Mouse (Mus musculus): ENCODE results near the gene Kctd8. TPM values are rescaled to one million over a fixed set of nuclear protein-coding genes. Genes with fewer than 3 reads are reported as not detected.
"Not testable (repeated sequence)": the region's sequence is repeated elsewhere in the genome, so short reads cannot be mapped to it uniquely, and the experiment has no call there.

Kctd8 gene
- polyA plus RNA-seq, 1 experiment from 2014 or later: 0.03 TPM

GRCm38 (mm10) chr5:69292353-69292752 is 49.1 kb downstream of the Kctd8 start:
- Histone ChIP-seq H3K4me3 (replicated peaks) (no peak overlapping the region), H3K27ac (replicated peaks) (no peak overlapping the region), H3K4me2 (no peak overlapping the region), H3K9me3 (replicated peaks) (no peaks in the 10 kb centered on the region; the same call in 1 of the 2 replicates), H3K27me3 (no peaks in the 10 kb centered on the region), H3K4me1 (replicated peaks) (no peaks in the 10 kb centered on the region), H3K36me3 (replicated peaks) (no peaks in the 10 kb centered on the region), H3K9ac (no peak overlapping the region)
- no peak for ATAC-seq (ENCODE audit: insufficient read depth)
- WGBS (ENCODE audit: insufficient replicate concordance): 52% methylated on average over 6 of the region's 6 CpGs

- H3K36me3 ChIP-seq (replicated peaks): no peaks in the 10 kb centered on the region
- H3K9ac ChIP-seq: no peak overlapping the region
- no peak overlapping the region for H3K4me2 ChIP-seq
- no peaks in the 10 kb centered on the region for H3K27me3 ChIP-seq
- WGBS (ENCODE audit: insufficient replicate concordance): 54% methylated on average over 6 of the region's 6 CpGs
- ATAC-seq (ENCODE audit: insufficient read depth): no peak
- no peaks in the 10 kb centered on the region for H3K4me1 ChIP-seq (replicated peaks)
- no peaks in the 10 kb centered on the region for H3K9me3 ChIP-seq (replicated peaks)
- no peak overlapping the region for H3K27ac ChIP-seq (replicated peaks)
- no peak overlapping the region for H3K4me3 ChIP-seq (replicated peaks)
These were observed 57.1 kb downstream of the Kctd8 start for GRCm38 (mm10) chr5:69284359-69284758.

DNA sequence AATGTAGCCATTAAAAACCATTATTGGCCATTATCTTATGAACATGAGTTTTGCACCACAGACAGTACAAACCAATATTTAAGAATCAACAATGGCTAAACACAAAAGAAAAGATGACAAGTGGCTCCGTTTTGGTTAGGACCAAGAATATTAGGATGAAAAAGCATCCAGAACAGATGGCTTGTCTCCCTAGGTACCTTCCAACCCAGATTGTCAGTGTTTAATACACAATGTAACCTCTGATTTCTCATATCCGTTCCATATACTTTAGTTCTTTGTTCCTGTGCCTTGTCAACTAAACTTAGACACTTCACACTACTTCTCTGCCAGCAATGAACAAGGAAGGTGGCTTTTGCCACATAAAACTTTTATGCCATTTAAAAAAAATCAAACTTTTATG is 89.1 kb downstream of the Kctd8 start:
- no peak for ATAC-seq (ENCODE audit: insufficient read depth)
- Histone ChIP-seq H3K4me3 (replicated peaks) (no peak overlapping the region), H3K9me3 (replicated peaks) (no peaks in the 10 kb centered on the region), H3K36me3 (replicated peaks) (no peaks in the 10 kb centered on the region), H3K4me2 (no peak overlapping the region), H3K27ac (replicated peaks) (no peak overlapping the region), H3K27me3 (no peaks in the 10 kb centered on the region), H3K9ac (no peak overlapping the region), H3K4me1 (replicated peaks) (no peaks in the 10 kb centered on the region)
- WGBS (ENCODE audit: insufficient replicate concordance): 47% methylated on average over 2 of the region's 2 CpGs

- Histone ChIP-seq H3K4me3 (replicated peaks) (no peak overlapping the region), H3K9me3 (replicated peaks) (no peaks in the 10 kb centered on the region), H3K4me1 (replicated peaks) (no peaks in the 10 kb centered on the region), H3K27me3 (no peaks in the 10 kb centered on the region), H3K27ac (replicated peaks) (no peak overlapping the region), H3K4me2 (no peak overlapping the region), H3K36me3 (replicated peaks) (no peaks in the 10 kb centered on the region), H3K9ac (no peak overlapping the region)
- whole genome bisulfite sequencing (ENCODE audit: insufficient replicate concordance): 24% methylated on average over 1 of the region's 1 CpGs
- ATAC-seq (ENCODE audit: insufficient read depth): no peak
These were observed 99.5 kb downstream of the Kctd8 start for GRCm38 (mm10) chr5:69241931-69242330.

DNA sequence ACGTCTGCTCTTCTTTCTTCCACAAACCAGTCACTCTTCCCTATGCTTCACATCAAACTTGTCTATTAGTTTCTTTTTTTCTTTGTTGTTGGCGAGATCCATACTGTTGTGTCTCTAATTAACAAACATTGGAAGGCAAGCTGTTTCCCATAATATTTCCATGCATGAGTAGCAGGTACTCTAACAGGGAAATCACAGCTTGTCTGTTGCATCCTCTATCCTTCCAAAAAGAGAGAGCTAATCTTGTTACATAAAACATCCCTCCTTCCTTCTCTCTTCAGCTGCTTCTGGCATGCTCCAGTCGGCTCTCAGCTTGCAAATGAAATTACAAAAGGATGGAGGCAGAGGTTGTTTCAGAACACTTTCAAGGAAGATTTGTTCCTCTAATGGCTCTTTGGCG is 107.9 kb downstream of the Kctd8 start:
- no peak overlapping the region for H3K4me3 ChIP-seq (replicated peaks)
- H3K27me3 ChIP-seq: no peaks in the 10 kb centered on the region
- no peaks in the 10 kb centered on the region for H3K4me1 ChIP-seq (replicated peaks)
- no peak overlapping the region for H3K9ac ChIP-seq
- 44% methylated on average over 4 of the region's 4 CpGs for WGBS (ENCODE audit: insufficient replicate concordance)
- no peak overlapping the region for H3K4me2 ChIP-seq
- no peaks in the 10 kb centered on the region for H3K36me3 ChIP-seq (replicated peaks)
- H3K27ac ChIP-seq (replicated peaks): no peak overlapping the region
- ATAC-seq (ENCODE audit: insufficient read depth): no peak
- H3K9me3 ChIP-seq (replicated peaks): no peaks in the 10 kb centered on the region

- not testable (repeated sequence) for ATAC-seq (ENCODE audit: insufficient read depth)
These were observed 109.8 kb downstream of the Kctd8 start for GRCm38 (mm10) chr5:69231649-69232048.

DNA sequence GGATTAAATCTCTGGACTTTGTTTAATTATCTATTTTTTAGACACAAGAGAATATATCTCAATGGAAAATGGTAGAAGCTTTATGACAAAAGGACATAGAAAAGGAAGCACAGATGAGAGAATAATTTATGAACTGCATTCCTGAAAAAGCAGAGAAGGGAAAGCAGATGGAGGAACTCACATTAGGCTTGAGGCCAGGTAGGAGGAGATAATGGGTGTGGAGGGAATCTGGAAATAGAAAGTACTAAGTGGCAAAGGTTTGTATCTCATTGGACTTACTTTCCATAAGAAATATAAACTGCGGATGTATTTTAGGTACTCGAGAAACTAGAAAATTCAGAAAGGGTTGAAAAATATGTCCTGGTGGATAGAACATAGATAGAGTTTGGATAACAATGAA is 114.3 kb downstream of the Kctd8 start:
- H3K27me3 ChIP-seq: no peaks in the 10 kb centered on the region
- H3K4me3 ChIP-seq (replicated peaks): no peak overlapping the region
- no peaks in the 10 kb centered on the region for H3K9me3 ChIP-seq (replicated peaks)
- H3K9ac ChIP-seq: no peak overlapping the region
- WGBS (ENCODE audit: insufficient replicate concordance): 76% methylated on average over 2 of the region's 2 CpGs
- no peak for ATAC-seq (ENCODE audit: insufficient read depth)
- no peak overlapping the region for H3K4me2 ChIP-seq
- H3K36me3 ChIP-seq (replicated peaks): no peaks in the 10 kb centered on the region
- no peak overlapping the region for H3K27ac ChIP-seq (replicated peaks)
- H3K4me1 ChIP-seq (replicated peaks): no peaks in the 10 kb centered on the region

More at GRCm38 (mm10) chr5:69231649-69232048, 109.8 kb downstream of the Kctd8 start:
- not testable (repeated sequence) for H3K4me3 ChIP-seq (replicated peaks); H3K27ac ChIP-seq (replicated peaks); H3K9me3 ChIP-seq (replicated peaks); H3K4me1 ChIP-seq (replicated peaks); H3K27me3 ChIP-seq; H3K4me2 ChIP-seq; H3K9ac ChIP-seq; H3K36me3 ChIP-seq (replicated peaks)
- WGBS (ENCODE audit: insufficient replicate concordance): 67% methylated on average over 1 of the region's 1 CpGs

- H3K36me3 ChIP-seq (replicated peaks): no peaks in the 10 kb centered on the region
- no peak overlapping the region for H3K4me2 ChIP-seq
- H3K27ac ChIP-seq (replicated peaks): no peak overlapping the region
- H3K9me3 ChIP-seq (replicated peaks): no peaks in the 10 kb centered on the region
- no peak for ATAC-seq (ENCODE audit: insufficient read depth)
- H3K4me1 ChIP-seq (replicated peaks): no peaks in the 10 kb centered on the region
- no peak overlapping the region for H3K9ac ChIP-seq
- 41% methylated on average over 1 of the region's 1 CpGs for WGBS (ENCODE audit: insufficient replicate concordance)
- no peak overlapping the region for H3K4me3 ChIP-seq (replicated peaks)
- H3K27me3 ChIP-seq: no peaks in the 10 kb centered on the region
These were observed 118.9 kb downstream of the Kctd8 start for GRCm38 (mm10) chr5:69222608-69223007.

- WGBS (ENCODE audit: insufficient replicate concordance): 40% methylated on average over 3 of the region's 3 CpGs
These were observed 126.3 kb downstream of the Kctd8 start for GRCm38 (mm10) chr5:69215216-69215615.

DNA sequence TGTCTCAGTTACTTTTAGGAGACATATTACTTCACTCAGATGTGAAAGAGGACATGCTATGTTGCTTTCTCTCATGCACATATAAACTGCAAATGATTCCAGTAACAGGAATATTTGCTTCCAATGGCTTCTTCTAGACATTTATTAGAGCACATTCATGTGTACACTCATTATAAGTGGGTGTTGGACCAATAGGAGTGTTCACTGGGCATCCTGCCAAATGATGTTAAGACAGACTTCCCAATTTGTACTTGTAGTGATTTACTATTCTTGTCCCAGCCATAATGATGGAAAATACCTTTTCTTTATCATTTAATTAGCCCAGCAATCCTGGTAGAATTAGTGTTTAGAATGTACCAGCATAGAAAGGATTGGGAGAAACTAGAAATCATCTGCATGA is 132.1 kb downstream of the Kctd8 start:
- Histone ChIP-seq H3K9ac (no peak overlapping the region), H3K9me3 (replicated peaks) (no peaks in the 10 kb centered on the region)

More at GRCm38 (mm10) chr5:69215216-69215615, 126.3 kb downstream of the Kctd8 start:
- H3K27ac ChIP-seq (replicated peaks): no peak overlapping the region
- no peak for ATAC-seq (ENCODE audit: insufficient read depth)
- no peak overlapping the region for H3K9ac ChIP-seq
- H3K4me3 ChIP-seq (replicated peaks): no peak overlapping the region
- no peaks in the 10 kb centered on the region for H3K36me3 ChIP-seq (replicated peaks)
- no peaks in the 10 kb centered on the region for H3K27me3 ChIP-seq
- no peaks in the 10 kb centered on the region for H3K9me3 ChIP-seq (replicated peaks)
- no peaks in the 10 kb centered on the region for H3K4me1 ChIP-seq (replicated peaks)
- no peak overlapping the region for H3K4me2 ChIP-seq

GRCm38 (mm10) chr5:69207713-69208112 is 133.8 kb downstream of the Kctd8 start:
- Histone ChIP-seq H3K9me3 (replicated peaks) (no peaks in the 10 kb centered on the region), H3K4me3 (replicated peaks) (no peak overlapping the region), H3K27ac (replicated peaks) (no peak overlapping the region), H3K4me1 (replicated peaks) (no peaks in the 10 kb centered on the region), H3K9ac (no peak overlapping the region), H3K27me3 (no peaks in the 10 kb centered on the region), H3K4me2 (no peak overlapping the region), H3K36me3 (replicated peaks) (no peaks in the 10 kb centered on the region)
- no peak for ATAC-seq (ENCODE audit: insufficient read depth)
- 40% methylated on average over 2 of the region's 2 CpGs for WGBS (ENCODE audit: insufficient replicate concordance)

More for the DNA sequence above, 132.1 kb downstream of the Kctd8 start:
- H3K4me1 ChIP-seq (replicated peaks): no peaks in the 10 kb centered on the region
- no peak overlapping the region for H3K4me3 ChIP-seq (replicated peaks)
- no peaks in the 10 kb centered on the region for H3K27me3 ChIP-seq
- no peak overlapping the region for H3K27ac ChIP-seq (replicated peaks)
- ATAC-seq (ENCODE audit: insufficient read depth): no peak
- no peak overlapping the region for H3K4me2 ChIP-seq
- H3K36me3 ChIP-seq (replicated peaks): no peaks in the 10 kb centered on the region

DNA sequence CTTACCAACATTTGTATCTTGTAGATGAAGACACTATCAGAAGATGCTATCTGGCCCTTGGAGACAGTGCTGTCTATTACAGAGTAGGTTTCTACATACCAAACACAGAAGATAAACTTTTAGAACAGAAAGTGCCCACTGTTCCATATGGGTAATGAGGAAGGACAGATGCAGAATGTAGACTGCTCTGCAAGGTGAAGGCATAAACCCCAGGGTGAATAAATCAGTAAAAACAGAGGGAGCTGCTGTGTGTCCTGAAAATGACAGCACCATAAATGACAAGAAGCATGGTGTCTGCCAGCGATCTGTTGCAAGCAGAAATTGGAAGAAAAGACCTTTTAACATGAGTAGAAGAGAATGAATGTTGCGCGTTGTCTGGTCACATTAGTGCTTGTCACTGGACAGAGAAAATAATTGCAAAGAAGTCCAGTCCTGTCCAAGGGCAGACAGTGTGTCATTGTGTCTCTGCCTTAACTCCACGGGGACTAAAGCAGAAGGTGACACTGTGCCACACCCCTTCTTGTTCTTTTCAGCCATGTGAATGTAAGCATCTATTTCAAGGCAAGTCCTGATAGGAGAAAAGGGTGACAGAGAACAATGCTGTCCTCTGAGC is 181.5 kb downstream of the Kctd8 start:
- Histone ChIP-seq H3K36me3 (replicated peaks) (no peaks in the 10 kb centered on the region), H3K4me3 (replicated peaks) (no peak overlapping the region), H3K27me3 (no peaks in the 10 kb centered on the region), H3K9ac (no peak overlapping the region), H3K4me1 (replicated peaks) (no peaks in the 10 kb centered on the region), H3K4me2 (no peak overlapping the region), H3K27ac (replicated peaks) (no peak overlapping the region), H3K9me3 (replicated peaks) (no peaks in the 10 kb centered on the region)
- 55% methylated on average over 4 of the region's 4 CpGs for WGBS (ENCODE audit: insufficient replicate concordance)
- ATAC-seq (ENCODE audit: insufficient read depth): no peak

All from liver, embryonic 15.5 days (tissue).